Mouse (Mus musculus) bone marrow, adult 2 months (tissue): Measurements from ENCODE around the gene Spdye4a. TPM values are rescaled to one million over a fixed set of nuclear protein-coding genes. Genes with fewer than 3 reads are reported as not detected.

ENCODE experiments used
- H3K27ac ChIP-seq: fragments of 200-500 bp; 2 replicates; pipeline ENCODE4 v1.5.1; 2012; ENCODE audit warnings: low read depth, mild to moderate bottlenecking, control low read depth, inconsistent platforms, low read length; ENCODE audit not compliant: control insufficient read depth, poor library complexity, insufficient read depth
- H3K4me1 ChIP-seq: fragments of 200-500 bp; 2 replicates; pipeline ENCODE4 v1.6.1; 2011; ENCODE audit warnings: low read length; ENCODE audit not compliant: control insufficient read depth, insufficient read depth
- H3K4me3 ChIP-seq: fragments of 200-500 bp; replicated peaks from 2 replicates; pipeline ENCODE3; 2011; ENCODE audit warnings: mild to moderate bottlenecking, low read depth, low read length, control low read depth; ENCODE audit not compliant: control insufficient read depth
- CTCF ChIP-seq: fragments of 200-500 bp; IDR thresholded peaks from 2 replicates; pipeline ENCODE4 v1.5.1; 2011; ENCODE audit warnings: low read length, control low read depth; ENCODE audit not compliant: control insufficient read depth, insufficient read depth
- POLR2A ChIP-seq: fragments of 200-500 bp; IDR thresholded peaks from 2 replicates; pipeline ENCODE4 v1.6.1; 2011; ENCODE audit warnings: low read depth, mild to moderate bottlenecking, control low read depth, low read length, borderline replicate concordance; ENCODE audit not compliant: control insufficient read depth
- WGBS: fragments of 180-500 bp; shearing (Covaris S2); methylation state at CpG from one replicate; pipeline ENCODE4 v1.1.7; 2018; 5-methylcytosine and 5-hydroxymethylcytosine counted together
- polyA plus RNA-seq: library from polyadenylated mRNA; stranded (reverse); fragments of >200 nt; gene quantifications from 2 replicates; pipeline ENCODE4 v1.2.4, GENCODE M21; 2011; ENCODE audit warnings: low replicate concordance; ENCODE audit not compliant: missing spikeins, insufficient read depth, insufficient read length

The Spdye4a gene
- polyA plus RNA-seq, 1 experiment: not detected

DNA sequence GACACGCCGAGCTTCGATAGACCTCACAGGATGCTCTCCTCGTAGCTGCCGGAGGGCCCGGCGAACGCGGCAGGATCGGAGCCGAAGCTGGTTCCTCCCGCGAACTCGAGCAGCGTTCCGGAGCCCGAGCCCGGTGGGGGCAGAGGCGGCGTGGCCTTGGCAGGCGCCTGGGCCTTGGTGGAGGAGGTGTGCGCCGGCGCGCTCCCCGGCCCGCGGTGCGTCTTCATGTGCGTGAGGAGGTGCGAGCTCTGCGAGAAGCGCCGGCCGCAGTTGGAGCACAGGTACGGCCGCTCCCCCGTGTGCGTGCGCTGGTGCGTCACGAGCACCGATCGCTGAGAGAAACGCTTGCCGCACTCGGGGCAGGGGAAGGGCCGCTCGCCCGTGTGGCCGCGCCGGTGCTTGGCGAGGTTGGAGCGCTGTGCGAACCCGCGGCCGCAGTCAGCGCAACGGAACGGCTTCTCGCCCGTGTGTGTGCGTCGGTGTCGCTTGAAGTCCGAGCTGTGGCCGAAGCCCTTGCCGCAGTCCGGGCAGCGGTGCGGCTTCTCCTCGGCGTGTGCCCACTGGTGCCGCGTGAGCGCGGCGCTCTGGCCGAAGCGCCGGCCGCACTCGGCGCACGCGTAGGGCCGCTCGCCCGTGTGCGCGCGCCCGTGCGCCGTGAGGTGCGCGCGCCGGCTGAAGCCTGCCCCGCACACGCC lies 26.6 kb upstream of the Spdye4a start:
- Histone ChIP-seq H3K4me3 (no peak overlapping the region), H3K4me1 (no peaks in the 10 kb centered on the region), H3K27ac (no peak overlapping the region; the same call in 1 of the 2 replicates)
- TF ChIP-seq POLR2A (no peak), CTCF (no peak)
- 3% methylated on average over 103 of the region's 103 CpGs for WGBS

DNA sequence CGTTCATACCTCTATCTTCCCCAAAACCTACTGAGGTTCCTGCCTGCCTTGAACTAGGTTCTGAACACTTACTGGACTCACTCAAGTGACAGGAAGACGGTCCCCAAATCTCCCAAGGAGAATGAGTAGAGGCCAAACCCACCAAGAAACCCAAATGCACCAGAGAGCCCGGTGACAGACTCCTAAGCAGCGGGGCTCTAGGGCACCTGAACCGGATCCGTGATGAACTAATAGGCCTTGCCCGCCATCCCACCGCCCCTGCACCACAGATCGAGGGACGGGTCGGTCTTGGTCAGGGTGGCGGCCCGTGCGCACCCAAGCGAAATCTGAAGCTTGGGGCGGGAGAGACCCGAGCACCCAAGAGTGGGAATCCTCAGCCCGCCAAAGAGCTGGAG lies 26.1 kb upstream of the Spdye4a start:
- WGBS: 38% methylated on average over 18 of the region's 18 CpGs
- no peaks in the 10 kb centered on the region for H3K4me1 ChIP-seq
- TF ChIP-seq POLR2A: no peak
- no peak for TF ChIP-seq CTCF
- H3K27ac ChIP-seq: no peak overlapping the region
- no peak overlapping the region for H3K4me3 ChIP-seq

DNA sequence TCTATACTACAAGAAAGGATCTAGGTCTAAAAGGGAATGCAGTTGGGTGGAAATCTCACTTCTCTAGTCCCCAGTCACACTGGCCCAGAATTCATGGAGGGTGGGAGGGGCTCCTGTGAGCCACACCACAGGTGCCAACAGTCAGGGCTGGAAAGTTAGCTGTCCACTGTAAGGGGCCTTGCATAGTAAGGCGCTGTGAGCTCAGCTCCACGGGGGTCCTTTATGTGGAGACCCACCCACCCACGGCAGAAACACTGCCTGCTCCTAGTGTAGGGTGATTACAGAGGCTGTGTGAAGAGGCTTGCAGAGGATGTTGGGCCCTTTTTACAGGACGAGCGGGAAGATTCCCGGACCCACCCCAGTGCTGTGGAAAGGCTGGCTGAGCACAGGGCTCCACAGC lies 25.3 kb upstream of the Spdye4a start:
- no peak overlapping the region for H3K27ac ChIP-seq
- no peaks in the 10 kb centered on the region for H3K4me1 ChIP-seq
- no peak overlapping the region for H3K4me3 ChIP-seq
- TF ChIP-seq CTCF: no peak
- 55% methylated on average over 6 of the region's 6 CpGs for WGBS

DNA sequence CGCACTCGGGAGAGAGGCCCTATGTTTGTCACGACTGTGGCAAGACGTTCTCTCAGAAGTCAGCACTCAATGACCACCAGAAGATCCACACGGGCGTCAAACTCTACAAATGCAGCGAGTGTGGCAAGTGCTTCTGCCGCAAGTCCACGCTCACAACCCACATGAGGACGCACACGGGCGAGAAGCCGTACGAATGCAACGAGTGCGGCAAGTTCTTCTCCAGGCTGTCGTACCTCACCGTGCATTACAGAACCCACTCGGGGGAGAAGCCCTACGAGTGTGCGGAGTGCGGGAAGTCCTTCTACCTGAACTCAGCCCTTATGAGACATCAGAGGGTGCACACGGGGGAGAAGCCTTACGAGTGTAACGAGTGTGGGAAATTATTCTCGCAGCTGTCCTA lies 18.2 kb upstream of the Spdye4a start:
- TF ChIP-seq POLR2A (no peak), CTCF (no peak)
- Histone ChIP-seq H3K4me3 (no peak overlapping the region), H3K4me1 (no peaks in the 10 kb centered on the region), H3K27ac (no peak overlapping the region)
- 93% methylated on average over 26 of the region's 26 CpGs for WGBS

DNA sequence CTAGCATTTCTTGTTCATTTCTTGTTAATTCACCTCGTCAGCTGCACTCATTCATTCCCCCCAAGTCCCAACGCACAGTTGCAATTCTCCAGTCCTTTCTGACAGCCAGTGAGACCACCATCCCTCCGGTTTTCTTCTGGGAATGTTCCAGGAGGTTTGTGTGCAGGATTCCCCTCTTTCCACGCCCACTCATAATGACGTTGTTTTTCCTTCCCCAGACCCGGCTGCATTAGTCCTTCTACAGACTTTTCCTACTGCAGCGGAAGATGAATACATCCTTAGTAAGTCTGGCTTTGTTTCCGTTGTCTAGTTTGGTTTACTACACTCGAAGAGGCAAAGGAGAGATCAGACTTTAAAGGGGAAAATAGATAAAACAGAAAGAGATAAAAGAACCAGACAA lies 9.3 kb upstream of the Spdye4a start:
- TF ChIP-seq POLR2A (no peak), CTCF (no peak)
- H3K4me3 ChIP-seq: no peak overlapping the region
- peaks cover 1% of the 10 kb centered on the region; the same call in 1 of the 2 replicates for H3K4me1 ChIP-seq
- 42% methylated on average over 9 of the region's 9 CpGs for WGBS
- no peak overlapping the region for H3K27ac ChIP-seq

DNA sequence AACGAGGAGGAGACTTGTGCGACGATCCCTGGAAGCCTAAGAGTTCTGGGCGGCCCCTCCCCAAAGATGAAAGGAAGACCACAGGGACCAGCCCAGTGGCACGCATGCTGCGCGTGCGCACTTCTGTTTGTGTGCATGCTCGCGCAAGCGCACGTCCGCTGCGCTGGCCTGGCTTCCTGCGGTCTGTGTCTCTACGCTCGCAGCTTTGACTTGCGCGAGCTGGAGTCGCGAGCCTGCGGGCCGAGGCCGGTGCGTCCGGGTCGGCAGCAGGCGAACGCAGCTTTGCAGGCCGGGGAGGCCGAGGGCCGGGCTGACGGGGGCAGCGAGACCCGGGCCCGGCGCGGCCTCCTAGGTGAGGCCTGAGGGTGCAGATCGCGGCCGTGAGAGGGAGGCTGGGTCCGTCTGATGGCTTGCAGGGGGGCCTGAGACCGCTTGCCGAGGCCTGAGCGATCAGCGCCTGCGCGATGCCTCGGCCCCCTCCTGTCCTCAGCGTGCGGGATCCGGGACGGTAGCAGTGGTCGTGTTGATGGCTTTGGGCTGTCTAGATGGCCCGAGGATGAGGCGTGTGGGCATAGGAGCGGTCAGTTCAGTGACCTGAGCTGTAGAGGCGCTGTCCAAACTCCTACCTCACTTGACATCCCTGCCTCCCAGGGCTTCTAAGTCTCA lies 8.5 kb upstream of the Spdye4a start, which contains the start of gene Zfp12:
Zfp12 (plus strand) TSS at position 136 of the 666 bp plus-strand sequence.
- TF ChIP-seq POLR2A (peak; percentile 71; the same call in 1 of the 2 replicates), CTCF (peak; percentile 20; the same call in 1 of the 2 replicates)
- WGBS: under 1% methylated on average over 58 of the region's 58 CpGs
- Histone ChIP-seq H3K4me1 (peaks cover 1% of the 10 kb centered on the region; the same call in 1 of the 2 replicates), H3K4me3 (peak within 1 kb of the TSS; percentile 89), H3K27ac (peak within 1 kb of the TSS; percentile 73)

DNA sequence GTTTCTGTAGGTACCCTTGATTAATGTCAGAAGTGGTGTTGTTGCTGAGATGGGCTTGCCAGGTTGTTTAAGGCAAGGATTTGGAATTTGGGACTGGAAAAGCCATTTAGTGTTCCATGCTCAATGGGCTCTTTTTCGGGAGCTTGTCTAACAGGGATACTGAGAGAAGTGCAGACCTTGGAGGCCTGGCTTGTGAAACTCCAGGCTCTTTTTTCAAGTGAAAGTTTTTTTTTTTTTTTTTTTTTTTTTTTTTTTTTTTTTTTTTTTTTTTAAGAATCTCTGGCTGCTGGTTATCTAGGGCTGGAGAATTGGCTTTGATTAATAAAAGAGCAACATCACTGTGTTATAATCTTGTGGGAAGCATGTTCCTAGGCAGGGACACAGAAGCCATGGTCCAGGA lies 4.4 kb downstream of the Spdye4a start:
- 71% methylated on average over 1 of the region's 1 CpGs for WGBS
- TF ChIP-seq CTCF: no peak
- no peak for TF ChIP-seq POLR2A
- Histone ChIP-seq H3K27ac (no peak overlapping the region), H3K4me1 (no peaks in the 10 kb centered on the region), H3K4me3 (no peak overlapping the region)

DNA sequence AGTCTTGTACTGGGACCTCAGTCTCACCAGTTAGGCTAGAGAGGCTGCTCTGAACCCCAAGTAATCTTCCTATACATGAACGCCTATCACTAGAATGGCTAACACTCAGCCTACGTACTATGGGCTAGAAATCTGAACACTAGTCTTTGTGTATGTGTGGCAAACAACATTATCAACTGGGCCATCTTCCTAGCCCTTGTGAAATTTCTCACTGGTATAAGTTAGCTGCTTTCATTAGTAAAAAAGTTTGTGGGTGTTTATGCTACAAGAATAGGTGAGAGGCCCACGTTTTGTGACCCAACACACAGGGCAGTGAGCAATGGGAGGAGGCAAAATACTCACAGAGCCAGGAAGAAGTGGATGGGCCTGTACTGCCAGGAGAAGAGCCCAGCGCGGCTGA lies 5.7 kb downstream of the Spdye4a start:
- Histone ChIP-seq H3K4me1 (no peaks in the 10 kb centered on the region), H3K4me3 (no peak overlapping the region), H3K27ac (no peak overlapping the region)
- 75% methylated on average over 5 of the region's 5 CpGs for WGBS
- TF ChIP-seq CTCF (no peak), POLR2A (no peak)

DNA sequence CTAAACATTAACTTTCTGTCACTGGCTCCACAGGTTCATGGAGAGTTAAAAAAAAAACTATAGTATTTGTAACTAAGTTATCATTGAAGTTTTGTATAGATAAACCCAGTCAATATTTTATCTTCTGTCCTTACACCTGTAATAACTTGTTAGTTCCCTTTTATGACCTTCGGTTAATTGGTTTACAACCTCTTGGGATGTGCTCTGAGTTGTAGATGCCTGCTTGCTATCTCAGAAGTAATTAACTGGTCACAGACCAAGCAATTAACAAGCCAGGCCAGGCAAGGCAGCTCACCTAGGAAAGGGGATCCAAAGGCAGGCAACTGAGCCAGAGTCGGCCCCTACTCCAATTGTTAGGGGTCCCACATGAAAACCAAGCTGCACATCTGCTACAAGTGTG lies 12.9 kb downstream of the Spdye4a start:
- no peak overlapping the region for H3K27ac ChIP-seq
- TF ChIP-seq POLR2A: no peak
- TF ChIP-seq CTCF: no peak
- 64% methylated on average over 2 of the region's 2 CpGs for WGBS
- H3K4me1 ChIP-seq: no peaks in the 10 kb centered on the region
- no peak overlapping the region for H3K4me3 ChIP-seq
